Mouse (Mus musculus) large intestine, adult 2 months (tissue): ENCODE results near the gene Rgs21. TPM values are rescaled to one million over a fixed set of nuclear protein-coding genes. Genes with fewer than 3 reads are reported as not detected.

Source experiments
- DNase-seq: peaks from one replicate; pipeline ENCODE4 v3.0.0-alpha.2; 2012; ENCODE audit warnings: low read depth, low spot score
- WGBS: fragments of 180-500 bp; shearing (Covaris S2); methylation state at CpG from one replicate; pipeline ENCODE4 v1.1.7; 2018; 5-methylcytosine and 5-hydroxymethylcytosine counted together
- polyA plus RNA-seq: library from polyadenylated mRNA; depleted of rRNA; stranded (reverse); fragments of >200 nt; gene quantifications from 2 replicates; pipeline ENCODE4 v1.2.3, GENCODE M21; 2012; rRNA removed

Rgs21 gene
- polyA plus RNA-seq, result not detected in 2 replicates

- WGBS, result 51% methylated on average over 3 of the region's 3 CpGs
- DNase-seq, result no peak
Observed at GRCm38 (mm10) chr1:144567567-144567966, at the start of gene Rgs21. TSS of gene Rgs21 (minus strand) at chr1:144567667.

- DNase-seq, result no peak
- WGBS, result 96% methylated on average over 1 of the region's 1 CpGs
Observed at GRCm38 (mm10) chr1:144604071-144604470, 36.6 kb upstream of the Rgs21 start.

GRCm38 (mm10) chr1:144602987-144603386 lies 35.5 kb upstream of the Rgs21 start:
- DNase-seq, result no peak
- 63% methylated on average over 2 of the region's 2 CpGs for WGBS

GRCm38 (mm10) chr1:144579321-144579720 lies 11.9 kb upstream of the Rgs21 start:
- 73% methylated on average over 1 of the region's 1 CpGs for WGBS
- no peak for DNase-seq

- DNase-seq, result no peak
- 89% methylated on average over 2 of the region's 2 CpGs for WGBS
Observed at GRCm38 (mm10) chr1:144572972-144573371, 5.5 kb upstream of the Rgs21 start.

- 70% methylated on average over 3 of the region's 3 CpGs for WGBS
- DNase-seq, result no peak
Observed at GRCm38 (mm10) chr1:144569905-144570304, 2.4 kb upstream of the Rgs21 start.

GRCm38 (mm10) chr1:144545142-144545541 lies 22.3 kb downstream of the Rgs21 start:
- 70% methylated on average over 4 of the region's 4 CpGs for WGBS
- DNase-seq, result no peak

- no peak for DNase-seq
- WGBS, result 77% methylated on average over 6 of the region's 6 CpGs
Observed at GRCm38 (mm10) chr1:144544497-144544961, 22.9 kb downstream of the Rgs21 start.

GRCm38 (mm10) chr1:144531746-144532145 lies 35.7 kb downstream of the Rgs21 start:
- WGBS, result 88% methylated on average over 1 of the region's 1 CpGs
- DNase-seq, result no peak

GRCm38 (mm10) chr1:144517878-144518426 lies 49.5 kb downstream of the Rgs21 start:
- 60% methylated on average over 5 of the region's 5 CpGs for WGBS
- DNase-seq, result no peak

- WGBS, result 65% methylated on average over 1 of the region's 1 CpGs
- no peak for DNase-seq
Observed at GRCm38 (mm10) chr1:144502241-144502640, 65.2 kb downstream of the Rgs21 start.

GRCm38 (mm10) chr1:144500423-144500822 lies 67.0 kb downstream of the Rgs21 start:
- no peak for DNase-seq
- WGBS, result 76% methylated on average over 4 of the region's 4 CpGs

GRCm38 (mm10) chr1:144499719-144500118 lies 67.7 kb downstream of the Rgs21 start:
- no peak for DNase-seq
- 54% methylated on average over 1 of the region's 1 CpGs for WGBS

- DNase-seq, result no peak
Observed at GRCm38 (mm10) chr1:144498725-144499124, 68.7 kb downstream of the Rgs21 start.

- 57% methylated on average over 3 of the region's 3 CpGs for WGBS
- DNase-seq, result no peak
Observed at GRCm38 (mm10) chr1:144498051-144498450, 69.4 kb downstream of the Rgs21 start.

- 78% methylated on average over 1 of the region's 1 CpGs for WGBS
- no peak for DNase-seq
Observed at GRCm38 (mm10) chr1:144493336-144493735, 74.1 kb downstream of the Rgs21 start.

GRCm38 (mm10) chr1:144488223-144488835 lies 79.1 kb downstream of the Rgs21 start:
- DNase-seq, result no peak
- 80% methylated on average over 5 of the region's 5 CpGs for WGBS

Other genes starting within 250 kb of the Rgs21 start
- gene Rgs18, start 207.8 kb upstream of the Rgs21 start, polyA plus RNA-seq, result 0.04 TPM in 1 of 2 replicates, not detected in the other